Mouse (Mus musculus): Measurements from ENCODE around the gene Skint6. TPM values are rescaled to one million over a fixed set of nuclear protein-coding genes. Genes with fewer than 3 reads are reported as not detected.
"Not testable (repeated sequence)": the region's sequence is repeated elsewhere in the genome, so short reads cannot be mapped to it uniquely, and the experiment has no call there.

Gene Skint6
- polyA plus RNA-seq (2015; fragmentation: Nextera tagmentation; extraction: Ambion mirVana), result not detected in 2 replicates

- Histone ChIP-seq H3K4me3 (ENCODE audit: low read length) (no peak within 1 kb of the TSS), H3K4me1 (ENCODE audit: control insufficient read depth, insufficient read depth, low read length) (no peaks in the 10 kb centered on the region), H3K9me3 (replicated peaks; ENCODE audit: control insufficient read depth, low read length) (peaks cover 8% of the 10 kb centered on the region), H3K36me3 (ENCODE audit: control insufficient read depth, insufficient read depth) (no peaks in the 10 kb centered on the region), H3K4me2 (ENCODE audit: low read depth, low read length) (no peak within 1 kb of the TSS), H3K27me3 (ENCODE audit: control insufficient read depth, insufficient read depth, low read length) (no peaks in the 10 kb centered on the region), H3K9ac (ENCODE audit: low read length) (no peak within 1 kb of the TSS), H3K27ac (ENCODE audit: low read length) (no peak within 1 kb of the TSS)
- ATAC-seq (replicated peaks; ENCODE audit: extremely low read depth, insufficient read depth, low FRiP score), result no peak
- WGBS, result 42% methylated on average over 2 of the region's 2 CpGs
Observed at GRCm38 (mm10) chr4:113286873-113287272, at the start of gene Skint6. Gene Skint6, minus strand, starts transcription at chr4:113286973.

- Histone ChIP-seq H3K9ac (ENCODE audit: low read length) (no peak overlapping the region), H3K27ac (ENCODE audit: low read length) (no peak overlapping the region), H3K9me3 (replicated peaks; ENCODE audit: control insufficient read depth, low read length) (peaks cover 13% of the 10 kb centered on the region), H3K27me3 (ENCODE audit: control insufficient read depth, insufficient read depth, low read length) (no peaks in the 10 kb centered on the region), H3K4me3 (ENCODE audit: low read length) (no peak overlapping the region), H3K4me1 (ENCODE audit: control insufficient read depth, insufficient read depth, low read length) (no peaks in the 10 kb centered on the region), H3K4me2 (ENCODE audit: low read depth, low read length) (no peak overlapping the region), H3K36me3 (ENCODE audit: control insufficient read depth, insufficient read depth) (no peaks in the 10 kb centered on the region)
- no peak for ATAC-seq (replicated peaks; ENCODE audit: extremely low read depth, insufficient read depth, low FRiP score)
- 62% methylated on average over 1 of the region's 1 CpGs for WGBS
Observed at GRCm38 (mm10) chr4:113320911-113321310, 34.1 kb upstream of the Skint6 start.

- H3K4me1 ChIP-seq (ENCODE audit: control insufficient read depth, insufficient read depth, low read length), result no peaks in the 10 kb centered on the region
- H3K36me3 ChIP-seq (ENCODE audit: control insufficient read depth, insufficient read depth), result no peaks in the 10 kb centered on the region
- no peak overlapping the region for H3K4me3 ChIP-seq (ENCODE audit: low read length)
- no peaks in the 10 kb centered on the region for H3K27me3 ChIP-seq (ENCODE audit: control insufficient read depth, insufficient read depth, low read length)
- H3K9ac ChIP-seq (ENCODE audit: low read length), result no peak overlapping the region
- WGBS, result 53% methylated on average over 3 of the region's 3 CpGs
- no peaks in the 10 kb centered on the region; the same call in 1 of the 2 replicates for H3K9me3 ChIP-seq (replicated peaks; ENCODE audit: control insufficient read depth, low read length)
- H3K4me2 ChIP-seq (ENCODE audit: low read depth, low read length), result no peak overlapping the region
- ATAC-seq (replicated peaks; ENCODE audit: extremely low read depth, insufficient read depth, low FRiP score), result no peak
- H3K27ac ChIP-seq (ENCODE audit: low read length), result no peak overlapping the region
Observed at GRCm38 (mm10) chr4:113301773-113302473, 15.2 kb upstream of the Skint6 start.

- H3K4me1 ChIP-seq (ENCODE audit: control insufficient read depth, insufficient read depth, low read length), result no peaks in the 10 kb centered on the region
- H3K36me3 ChIP-seq (ENCODE audit: control insufficient read depth, insufficient read depth), result no peaks in the 10 kb centered on the region
- H3K27ac ChIP-seq (ENCODE audit: low read length), result no peak overlapping the region
- H3K9ac ChIP-seq (ENCODE audit: low read length), result no peak overlapping the region
- no peak overlapping the region for H3K4me2 ChIP-seq (ENCODE audit: low read depth, low read length)
- H3K9me3 ChIP-seq (replicated peaks; ENCODE audit: control insufficient read depth, low read length), result peaks cover 10% of the 10 kb centered on the region
- WGBS, result 79% methylated on average over 1 of the region's 1 CpGs
- no peak for ATAC-seq (replicated peaks; ENCODE audit: extremely low read depth, insufficient read depth, low FRiP score)
- H3K27me3 ChIP-seq (ENCODE audit: control insufficient read depth, insufficient read depth, low read length), result no peaks in the 10 kb centered on the region
- H3K4me3 ChIP-seq (ENCODE audit: low read length), result no peak overlapping the region
Observed at GRCm38 (mm10) chr4:113263363-113264060, 23.3 kb downstream of the Skint6 start.

GRCm38 (mm10) chr4:113245808-113246207 is 41.0 kb downstream of the Skint6 start:
- H3K4me3 ChIP-seq (ENCODE audit: low read length), result no peak overlapping the region
- no peaks in the 10 kb centered on the region for H3K36me3 ChIP-seq (ENCODE audit: control insufficient read depth, insufficient read depth)
- peaks cover 6% of the 10 kb centered on the region for H3K9me3 ChIP-seq (replicated peaks; ENCODE audit: control insufficient read depth, low read length)
- no peak overlapping the region for H3K27ac ChIP-seq (ENCODE audit: low read length)
- no peaks in the 10 kb centered on the region for H3K4me1 ChIP-seq (ENCODE audit: control insufficient read depth, insufficient read depth, low read length)
- H3K4me2 ChIP-seq (ENCODE audit: low read depth, low read length), result no peak overlapping the region
- H3K27me3 ChIP-seq (ENCODE audit: control insufficient read depth, insufficient read depth, low read length), result no peaks in the 10 kb centered on the region
- no peak for ATAC-seq (replicated peaks; ENCODE audit: extremely low read depth, insufficient read depth, low FRiP score)
- H3K9ac ChIP-seq (ENCODE audit: low read length), result no peak overlapping the region

- Histone ChIP-seq H3K27me3 (ENCODE audit: control insufficient read depth, insufficient read depth, low read length) (no peaks in the 10 kb centered on the region), H3K9me3 (replicated peaks; ENCODE audit: control insufficient read depth, low read length) (peaks cover 7% of the 10 kb centered on the region), H3K4me3 (ENCODE audit: low read length) (no peak overlapping the region), H3K4me2 (ENCODE audit: low read depth, low read length) (no peak overlapping the region), H3K9ac (ENCODE audit: low read length) (no peak overlapping the region), H3K36me3 (ENCODE audit: control insufficient read depth, insufficient read depth) (no peaks in the 10 kb centered on the region), H3K4me1 (ENCODE audit: control insufficient read depth, insufficient read depth, low read length) (no peaks in the 10 kb centered on the region), H3K27ac (ENCODE audit: low read length) (no peak overlapping the region)
- WGBS, result 51% methylated on average over 3 of the region's 3 CpGs
- ATAC-seq (replicated peaks; ENCODE audit: extremely low read depth, insufficient read depth, low FRiP score), result no peak
Observed at GRCm38 (mm10) chr4:113067621-113068020, 219.2 kb downstream of the Skint6 start.

- H3K9ac ChIP-seq (ENCODE audit: low read length); H3K4me3 ChIP-seq (ENCODE audit: low read length); H3K4me2 ChIP-seq (ENCODE audit: low read depth, low read length); H3K36me3 ChIP-seq (ENCODE audit: control insufficient read depth, insufficient read depth); H3K9me3 ChIP-seq (replicated peaks; ENCODE audit: control insufficient read depth, low read length); H3K27ac ChIP-seq (ENCODE audit: low read length); H3K4me1 ChIP-seq (ENCODE audit: control insufficient read depth, insufficient read depth, low read length); H3K27me3 ChIP-seq (ENCODE audit: control insufficient read depth, insufficient read depth, low read length); ATAC-seq (replicated peaks; ENCODE audit: extremely low read depth, insufficient read depth, low FRiP score): not testable (repeated sequence)
- WGBS, result 26% methylated on average over 22 of the region's 22 CpGs
Observed at GRCm38 (mm10) chr4:112979160-112979559, 307.6 kb downstream of the Skint6 start.

- 11% methylated on average over 1 of the region's 1 CpGs for WGBS
- H3K4me1 ChIP-seq (ENCODE audit: control insufficient read depth, insufficient read depth, low read length), result no peaks in the 10 kb centered on the region
- no peak overlapping the region for H3K9ac ChIP-seq (ENCODE audit: low read length)
- H3K4me3 ChIP-seq (ENCODE audit: low read length), result no peak overlapping the region
- ATAC-seq (replicated peaks; ENCODE audit: extremely low read depth, insufficient read depth, low FRiP score), result no peak
- 0 out of 2 replicates have a peak, but pooled peaks cover 4% of the 10 kb centered on the region for H3K9me3 ChIP-seq (replicated peaks; ENCODE audit: control insufficient read depth, low read length)
- no peaks in the 10 kb centered on the region for H3K36me3 ChIP-seq (ENCODE audit: control insufficient read depth, insufficient read depth)
- no peak overlapping the region for H3K4me2 ChIP-seq (ENCODE audit: low read depth, low read length)
- H3K27me3 ChIP-seq (ENCODE audit: control insufficient read depth, insufficient read depth, low read length), result no peaks in the 10 kb centered on the region
- H3K27ac ChIP-seq (ENCODE audit: low read length), result no peak overlapping the region
Observed at GRCm38 (mm10) chr4:112790646-112791045, 496.1 kb downstream of the Skint6 start.

- peaks cover 7% of the 10 kb centered on the region; the same call in 1 of the 2 replicates for H3K9me3 ChIP-seq (replicated peaks; ENCODE audit: control insufficient read depth, low read length)
- H3K9ac ChIP-seq (ENCODE audit: low read length), result no peak within 1 kb of the TSS
- H3K36me3 ChIP-seq (ENCODE audit: control insufficient read depth, insufficient read depth), result no peaks in the 10 kb centered on the region
- H3K4me1 ChIP-seq (ENCODE audit: control insufficient read depth, insufficient read depth, low read length), result no peaks in the 10 kb centered on the region
- H3K4me2 ChIP-seq (ENCODE audit: low read depth, low read length), result no peak within 1 kb of the TSS
- H3K27ac ChIP-seq (ENCODE audit: low read length), result no peak within 1 kb of the TSS
- no peaks in the 10 kb centered on the region for H3K27me3 ChIP-seq (ENCODE audit: control insufficient read depth, insufficient read depth, low read length)
- H3K4me3 ChIP-seq (ENCODE audit: low read length), result no peak within 1 kb of the TSS
- ATAC-seq (replicated peaks; ENCODE audit: extremely low read depth, insufficient read depth, low FRiP score), result no peak
- 53% methylated on average over 1 of the region's 1 CpGs for WGBS
Observed at GRCm38 (mm10) chr4:112774766-112775165, 512.0 kb downstream of the Skint6 start, which contains the start of gene Skint10. Gene Skint10, minus strand, starts transcription at chr4:112774866.
